ENCODE assay signal across 8 mouse cellular contexts in the genomic region with DNA sequence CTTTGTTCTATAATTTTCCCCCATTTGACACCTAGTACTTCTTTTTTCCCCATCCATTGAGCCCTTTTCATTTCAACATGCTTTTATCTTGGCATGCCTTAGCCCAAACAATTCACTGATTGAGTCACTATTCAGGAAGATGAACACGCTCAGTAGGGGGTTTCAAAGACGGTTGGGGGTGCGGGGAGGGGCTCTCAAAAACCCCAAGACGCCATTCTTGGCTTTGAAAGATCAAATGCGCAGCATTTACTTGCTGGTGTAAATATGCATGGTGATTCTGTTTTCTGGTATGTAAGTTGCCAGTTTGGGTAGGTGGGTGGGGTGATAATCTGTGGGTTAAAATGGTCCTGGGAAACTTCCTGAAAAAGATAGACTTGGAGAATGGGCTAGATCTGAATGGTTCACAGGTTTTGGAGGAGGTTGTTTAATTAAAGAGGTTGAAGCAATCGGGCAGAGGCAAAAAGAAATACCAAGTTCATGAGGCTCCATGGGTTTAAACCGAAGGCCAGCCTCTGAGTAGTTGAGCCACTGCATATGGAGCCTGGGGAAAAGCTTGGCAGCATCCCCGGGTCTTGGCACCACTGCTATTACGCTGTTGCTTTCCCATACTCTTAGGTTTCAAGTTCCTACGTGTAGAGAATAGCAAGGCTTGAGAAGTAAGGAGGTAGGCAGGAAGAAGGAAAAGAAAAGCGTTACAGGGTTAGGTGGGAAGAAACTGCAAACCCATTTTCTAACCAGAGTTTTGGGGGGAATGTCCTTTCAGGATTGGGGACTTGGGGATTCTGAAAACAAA. TPM values are rescaled to one million over a fixed set of nuclear protein-coding genes. Genes with fewer than 3 reads are reported as not detected.
A peak's percentile ranks its signal among the peaks of the same experiment; 100 is the strongest.
DNase-seq lines count a peak whose midpoint lies in the region; ATAC-seq lines count a peak whose summit lies in the region.

No protein-coding gene starts in this region.

- H3K36me3 ChIP-seq in limb, embryonic 13.5 days: peaks cover 5% of the 10 kb centered on the region; the same call in 1 of the 2 replicates

- 0 out of 2 replicates have a peak overlapping the region, but pooled peaks have one; percentile 19 for H3K9ac ChIP-seq in limb, embryonic 13.5 days

- peak; percentile 17 for DNase-seq in cerebellum, adult 11 months
- peak; percentile 4 for DNase-seq in urinary bladder, postnatal 14 days (ENCODE audit: low spot score)
- no peak for DNase-seq in urinary bladder, postnatal 4 days (ENCODE audit: low spot score in 2 of 2)
- DNase-seq in gastrocnemius, adult 8-10 months (ENCODE audit: low spot score in 2 of 2): peak; percentile 4 to 36
- peak; percentile 40 to 46 for DNase-seq in right cerebral cortex, postnatal 10 days (ENCODE audit: low spot score in 2 of 2)
- no peak for DNase-seq in spleen, postnatal 10 days (ENCODE audit: low spot score in 2 of 2)

- WGBS in limb, embryonic 13.5 days: 33% methylated on average over 11 of the region's 11 CpGs

- H3K4me2 ChIP-seq in limb, embryonic 13.5 days (replicated peaks): peak overlapping the region; percentile 75

- peak overlapping the region; percentile 66 for H3K4me3 ChIP-seq in limb, embryonic 13.5 days

- no peak overlapping the region for H3K27ac ChIP-seq in limb, embryonic 13.5 days

- H3K4me1 ChIP-seq in limb, embryonic 13.5 days: peaks cover 7% of the 10 kb centered on the region; the same call in 1 of the 2 replicates

- ATAC-seq in cerebellum, adult (ENCODE audit: insufficient number of reproducible peaks, low FRiP score, low TSS enrichment): no peak
- no peak for ATAC-seq in limb, embryonic 13.5 days (ENCODE audit: low FRiP score, low read depth)

- peaks cover 37% of the 10 kb centered on the region for H3K27me3 ChIP-seq in limb, embryonic 13.5 days

- no peaks in the 10 kb centered on the region for H3K9me3 ChIP-seq in limb, embryonic 13.5 days

RNA-seq across cellular contexts. Expression of gene Fam120c, which starts 1.6 kb away (rescaled TPM):
- total RNA-seq in gastrocnemius, adult 8-10 months (2022): 10 to 100 TPM; 11.6 to 14.2 (median 11.7) TPM
- 3.3 and 4.4 TPM in 2 replicates for polyA plus RNA-seq in limb, embryonic 13.5 days (2015; fragmentation: Nextera tagmentation; extraction: Ambion mirVana)

Comparison
In these comparisons a context has a peak if more than half of its experiments do, and no peak if none do; other contexts are left out.
1. DNase-seq: peak in cerebellum, adult 11 months (single experiment), urinary bladder, postnatal 14 days (single experiment), gastrocnemius, adult 8-10 months (2 of 2) and right cerebral cortex, postnatal 10 days (2 of 2); none in urinary bladder, postnatal 4 days (0 of 2) and spleen, postnatal 10 days (0 of 2).